ENCODE assay signal across 8 mouse cellular contexts in genomic region chr7:140844905-140845665, GRCm38 (mm10). TPM values are rescaled to one million over a fixed set of nuclear protein-coding genes. Genes with fewer than 3 reads are reported as not detected.
DNase-seq lines count a peak whose midpoint lies in the region; ATAC-seq and TF ChIP-seq lines count a peak whose summit lies in the region.

Gene Scgb1c1, plus strand, starts transcription at chr7:140845547.

- peaks cover 88% of the 10 kb centered on the region for H3K4me1 ChIP-seq in E14TG2a.4 (replicated peaks; ENCODE audit: low read depth, low read length)
- H3K4me1 ChIP-seq in forebrain, embryonic 14.5 days (ENCODE audit: control insufficient read depth, insufficient read depth, low read length) = no peaks in the 10 kb centered on the region
- H3K4me1 ChIP-seq in liver, postnatal 0 days (ENCODE audit: insufficient read depth) = 0 out of 2 replicates have a peak, but pooled peaks cover 4% of the 10 kb centered on the region
- H3K4me1 ChIP-seq in neural tube, embryonic 13.5 days (replicated peaks) = no peaks in the 10 kb centered on the region
- no peaks in the 10 kb centered on the region for H3K4me1 ChIP-seq in stomach, postnatal 0 days (replicated peaks; ENCODE audit: control insufficient read depth, insufficient read depth)

- H3K9ac ChIP-seq in forebrain, embryonic 14.5 days (ENCODE audit: low read length) = no peak within 1 kb of the TSS
- no peak within 1 kb of the TSS for H3K9ac ChIP-seq in liver, postnatal 0 days (replicated peaks)
- H3K9ac ChIP-seq in neural tube, embryonic 13.5 days = no peak within 1 kb of the TSS
- no peak within 1 kb of the TSS for H3K9ac ChIP-seq in stomach, postnatal 0 days (ENCODE audit: low read length)

- peak; percentile 74; the same call in 1 of the 2 replicates for ATAC-seq in cerebellum, adult (ENCODE audit: insufficient number of reproducible peaks, low FRiP score, low TSS enrichment)
- ATAC-seq in forebrain, embryonic 14.5 days = peak; percentile 87
- peak; percentile 80 for ATAC-seq in liver, postnatal 0 days
- peak; percentile 80 for ATAC-seq in neural tube, embryonic 13.5 days (ENCODE audit: low read depth)
- peak; percentile 73 for ATAC-seq in stomach, postnatal 0 days (ENCODE audit: low FRiP score, low TSS enrichment)

- peak within 1 kb of the TSS; percentile 10; the same call in 1 of the 2 replicates for H3K4me3 ChIP-seq in E14TG2a.4 (replicated peaks; ENCODE audit: low read length)
- no peak within 1 kb of the TSS for H3K4me3 ChIP-seq in forebrain, embryonic 14.5 days (ENCODE audit: low read depth, low read length)
- H3K4me3 ChIP-seq in liver, postnatal 0 days (ENCODE audit: low read depth, low read length) = no peak within 1 kb of the TSS
- no peak within 1 kb of the TSS for H3K4me3 ChIP-seq in neural tube, embryonic 13.5 days
- H3K4me3 ChIP-seq in stomach, postnatal 0 days (ENCODE audit: low read depth, low read length) = no peak within 1 kb of the TSS

- WGBS in forebrain, embryonic 14.5 days = 30% methylated on average over 14 of the region's 14 CpGs
- 33% methylated on average over 14 of the region's 14 CpGs for WGBS in liver, postnatal 0 days (ENCODE audit: insufficient replicate concordance)
- 35% methylated on average over 14 of the region's 14 CpGs for WGBS in neural tube, embryonic 13.5 days
- WGBS in stomach, postnatal 0 days = 30% methylated on average over 14 of the region's 14 CpGs

- peaks cover 18% of the 10 kb centered on the region; the same call in 1 of the 2 replicates for H3K27me3 ChIP-seq in E14TG2a.4 (ENCODE audit: insufficient read depth, low read length)
- 0 out of 2 replicates have a peak, but pooled peaks cover 8% of the 10 kb centered on the region for H3K27me3 ChIP-seq in forebrain, embryonic 14.5 days (replicated peaks; ENCODE audit: control insufficient read depth, insufficient read depth, low read length)
- H3K27me3 ChIP-seq in liver, postnatal 0 days (ENCODE audit: insufficient read depth, low read length) = peaks cover 5% of the 10 kb centered on the region; the same call in 1 of the 2 replicates
- H3K27me3 ChIP-seq in neural tube, embryonic 13.5 days = peaks cover 34% of the 10 kb centered on the region
- no peaks in the 10 kb centered on the region for H3K27me3 ChIP-seq in stomach, postnatal 0 days (ENCODE audit: control insufficient read depth, insufficient read depth, low read length)

- peak; percentile 62 for TF ChIP-seq CTCF in E14TG2a.4 (conservative IDR thresholded peaks at IDR 0.05; ENCODE audit: low read length)
- TF ChIP-seq CTCF in liver, postnatal 0 days (IDR thresholded peaks at IDR 0.05; ENCODE audit: low read depth) = peak; percentile 96
- peak; percentile 94 for TF ChIP-seq CTCF in stomach, postnatal 0 days (IDR thresholded peaks at IDR 0.05; ENCODE audit: low read depth)

- DNase-seq in forebrain, embryonic 14.5 days (ENCODE audit: low spot score) = peak; percentile 89
- DNase-seq in heart, postnatal 25 days (ENCODE audit: low spot score) = peak; percentile 67
- DNase-seq in layer of hippocampus, adult 11-12 months (ENCODE audit: low spot score) = peak; percentile 93
- peak; percentile 95 for DNase-seq in liver, postnatal 0 days
- peak; percentile 92 for DNase-seq in stomach, postnatal 0 days (ENCODE audit: low spot score)

- no peak within 1 kb of the TSS for H3K4me2 ChIP-seq in forebrain, embryonic 14.5 days (ENCODE audit: low read length)
- H3K4me2 ChIP-seq in liver, postnatal 0 days (ENCODE audit: low read depth, low read length) = no peak within 1 kb of the TSS
- no peak within 1 kb of the TSS for H3K4me2 ChIP-seq in neural tube, embryonic 13.5 days
- no peak within 1 kb of the TSS for H3K4me2 ChIP-seq in stomach, postnatal 0 days (replicated peaks; ENCODE audit: low read depth)

- TF ChIP-seq EP300 in liver, postnatal 0 days (IDR thresholded peaks at IDR 0.05; ENCODE audit: low read depth) = no peak
- no peak for TF ChIP-seq EP300 in stomach, postnatal 0 days (optimal IDR thresholded peaks at IDR 0.05)

- H3K36me3 ChIP-seq in E14TG2a.4 (ENCODE audit: insufficient read depth, low read length) = no peaks in the 10 kb centered on the region
- H3K36me3 ChIP-seq in forebrain, embryonic 14.5 days (ENCODE audit: control insufficient read depth, insufficient read depth, low read length) = no peaks in the 10 kb centered on the region
- H3K36me3 ChIP-seq in liver, postnatal 0 days (replicated peaks; ENCODE audit: insufficient read depth, low read length) = no peaks in the 10 kb centered on the region
- H3K36me3 ChIP-seq in neural tube, embryonic 13.5 days = no peaks in the 10 kb centered on the region
- no peaks in the 10 kb centered on the region for H3K36me3 ChIP-seq in stomach, postnatal 0 days (ENCODE audit: control insufficient read depth, insufficient read depth, low read length)

- H3K27ac ChIP-seq in forebrain, embryonic 14.5 days (ENCODE audit: low read depth, low read length) = no peak within 1 kb of the TSS
- H3K27ac ChIP-seq in liver, postnatal 0 days (ENCODE audit: low read depth) = no peak within 1 kb of the TSS
- H3K27ac ChIP-seq in neural tube, embryonic 13.5 days (replicated peaks) = no peak within 1 kb of the TSS
- no peak within 1 kb of the TSS for H3K27ac ChIP-seq in stomach, postnatal 0 days (replicated peaks)

- no peaks in the 10 kb centered on the region for H3K9me3 ChIP-seq in E14TG2a.4 (ENCODE audit: low read length)
- no peaks in the 10 kb centered on the region for H3K9me3 ChIP-seq in forebrain, embryonic 14.5 days (replicated peaks; ENCODE audit: control insufficient read depth, low read length)
- no peaks in the 10 kb centered on the region for H3K9me3 ChIP-seq in liver, postnatal 0 days (ENCODE audit: low read length)
- no peaks in the 10 kb centered on the region for H3K9me3 ChIP-seq in neural tube, embryonic 13.5 days
- H3K9me3 ChIP-seq in stomach, postnatal 0 days (ENCODE audit: control insufficient read depth, low read length) = no peaks in the 10 kb centered on the region

- intact Hi-C loops in heart, postnatal 25 days (cut with DNase I) = loop anchor here (1.0 to 5.0 kb wide), 3 partner anchors 58 to 332 kb away; no protein-coding TSS in a partner anchor

RNA-seq across cellular contexts. Expression of gene Scgb1c1, which starts in this region (rescaled TPM):
- not detected in 2 replicates for polyA plus RNA-seq in forebrain, embryonic 14.5 days (2014; fragmentation: Nextera tagmentation; extraction: Ambion mirVana)
- 10 to 100 TPM; 10.8 to 14.5 TPM for total RNA-seq in heart, postnatal 25 days (2021)
- not detected in 2 replicates for polyA plus RNA-seq in liver, postnatal 0 days (2015; fragmentation: Nextera tagmentation; extraction: Ambion mirVana)
- polyA plus RNA-seq in neural tube, embryonic 13.5 days (2015; fragmentation: Nextera tagmentation; extraction: Ambion mirVana) = not detected in 2 replicates
- polyA plus RNA-seq in stomach, postnatal 0 days (2015; fragmentation: Nextera tagmentation; extraction: Ambion mirVana) = not detected in 2 replicates

Comparison
In these comparisons a context has a peak if more than half of its experiments do, and no peak if none do; other contexts are left out.
1. Peak in DNase-seq and ATAC-seq in forebrain, embryonic 14.5 days; RNA of the gene not detected or under 1 TPM.
2. Peak in DNase-seq and ATAC-seq in liver, postnatal 0 days; RNA of the gene not detected or under 1 TPM.
3. Peak in ATAC-seq in neural tube, embryonic 13.5 days; RNA of the gene not detected or under 1 TPM.
4. Peak in DNase-seq and ATAC-seq in stomach, postnatal 0 days; RNA of the gene not detected or under 1 TPM.